Mouse (Mus musculus) neural tube, embryonic 15.5 days (tissue): Measurements from ENCODE around the gene Gm28053. TPM values are rescaled to one million over a fixed set of nuclear protein-coding genes. Genes with fewer than 3 reads are reported as not detected.

ENCODE experiments used
- ATAC-seq: fragments of 200-750 bp; cut with Nextera tagmentation; 2 replicates; pipeline ENCODE4 v1.8.0; 2017; ENCODE audit warnings: mild to moderate bottlenecking, moderate TSS enrichment, moderate library complexity; ENCODE audit not compliant: low FRiP score
- H3K27ac ChIP-seq: fragments of 300-500 bp; sonication (generic); replicated peaks from 2 replicates; pipeline ENCODE4 v1.5.1; 2015; ENCODE audit warnings: mild to moderate bottlenecking, inconsistent platforms
- H3K27me3 ChIP-seq: fragments of 300-500 bp; sonication (generic); replicated peaks from 2 replicates; pipeline ENCODE4 v1.6.1; 2015; ENCODE audit warnings: inconsistent platforms
- H3K36me3 ChIP-seq: fragments of 300-500 bp; sonication (generic); 2 replicates; pipeline ENCODE4 v1.6.1; 2015; ENCODE audit warnings: inconsistent platforms
- H3K4me1 ChIP-seq: fragments of 300-500 bp; sonication (generic); 2 replicates; pipeline ENCODE4 v1.6.1; 2015; ENCODE audit warnings: inconsistent platforms
- H3K4me2 ChIP-seq: fragments of 300-500 bp; sonication (generic); 2 replicates; pipeline ENCODE4 v1.6.1; 2015; ENCODE audit warnings: inconsistent platforms, mild to moderate bottlenecking, moderate library complexity
- H3K4me3 ChIP-seq: fragments of 300-500 bp; sonication (generic); replicated peaks from 2 replicates; pipeline ENCODE4 v1.5.1; 2015; ENCODE audit warnings: mild to moderate bottlenecking, inconsistent platforms
- H3K9ac ChIP-seq: fragments of 300-500 bp; sonication (generic); replicated peaks from 2 replicates; pipeline ENCODE4 v1.6.1; 2015; ENCODE audit warnings: mild to moderate bottlenecking, inconsistent platforms
- H3K9me3 ChIP-seq: fragments of 300-500 bp; sonication (generic); replicated peaks from 2 replicates; pipeline ENCODE4 v1.6.1; 2016; ENCODE audit warnings: inconsistent platforms
- WGBS: fragments of 180-500 bp; shearing (Covaris S2); methylation state at CpG from one replicate; pipeline ENCODE4 v1.1.7; 2015; ENCODE audit warnings: mixed read lengths; 5-methylcytosine and 5-hydroxymethylcytosine counted together
- polyA plus RNA-seq: library from polyadenylated mRNA; unstranded; fragments of >200 nt; fragmentation: Nextera tagmentation; extraction: Ambion mirVana; gene quantifications from 2 replicates; pipeline ENCODE4 v1.2.1, GENCODE M21; 2015

The Gm28053 gene
- polyA plus RNA-seq, 1 experiment from 2014 or later, result not detected

- Histone ChIP-seq H3K9me3 (no peaks in the 10 kb centered on the region), H3K4me2 (no peak within 1 kb of the TSS), H3K4me3 (no peak within 1 kb of the TSS; the same call in 1 of the 2 replicates), H3K36me3 (no peaks in the 10 kb centered on the region), H3K4me1 (peaks cover 15% of the 10 kb centered on the region), H3K9ac (no peak within 1 kb of the TSS; the same call in 1 of the 2 replicates), H3K27ac (0 out of 2 replicates have a peak within 1 kb of the TSS, but pooled peaks have one; percentile 33), H3K27me3 (peaks cover 20% of the 10 kb centered on the region; the same call in 1 of the 2 replicates)
- WGBS, result 55% methylated on average over 16 of the region's 16 CpGs
- ATAC-seq, result no peak
Observed at GRCm38 (mm10) chr6:48745959-48746889, 27.8 kb downstream of the Gm28053 start, which contains the start of gene Gimap5. Gene Gimap5 (plus strand): TSS chr6:48746197.

GRCm38 (mm10) chr6:48747091-48747966 is 28.9 kb downstream of the Gm28053 start:
- H3K9ac ChIP-seq, result no peak overlapping the region
- 78% methylated on average over 7 of the region's 7 CpGs for WGBS
- H3K9me3 ChIP-seq, result no peaks in the 10 kb centered on the region
- H3K27ac ChIP-seq, result no peak overlapping the region
- peaks cover 9% of the 10 kb centered on the region for H3K4me1 ChIP-seq
- H3K36me3 ChIP-seq, result no peaks in the 10 kb centered on the region
- H3K27me3 ChIP-seq, result peaks cover 9% of the 10 kb centered on the region; the same call in 1 of the 2 replicates
- no peak overlapping the region for H3K4me2 ChIP-seq
- ATAC-seq, result no peak
- H3K4me3 ChIP-seq, result no peak overlapping the region

GRCm38 (mm10) chr6:48763567-48764270 is 45.3 kb downstream of the Gm28053 start:
- WGBS, result 55% methylated on average over 7 of the region's 7 CpGs
- no peak; the same call in 1 of the 2 replicates for ATAC-seq
- no peaks in the 10 kb centered on the region for H3K27me3 ChIP-seq

GRCm38 (mm10) chr6:48764496-48764895 is 46.1 kb downstream of the Gm28053 start:
- H3K4me3 ChIP-seq, result no peak overlapping the region
- no peaks in the 10 kb centered on the region for H3K4me1 ChIP-seq
- H3K9ac ChIP-seq, result no peak overlapping the region
- WGBS, result 88% methylated on average over 10 of the region's 10 CpGs
- ATAC-seq, result no peak
- H3K36me3 ChIP-seq, result no peaks in the 10 kb centered on the region
- H3K27ac ChIP-seq, result no peak overlapping the region
- H3K27me3 ChIP-seq, result no peaks in the 10 kb centered on the region
- H3K9me3 ChIP-seq, result no peaks in the 10 kb centered on the region
- no peak overlapping the region for H3K4me2 ChIP-seq

More at GRCm38 (mm10) chr6:48763567-48764270, 45.3 kb downstream of the Gm28053 start:
- Histone ChIP-seq H3K36me3 (no peaks in the 10 kb centered on the region), H3K27ac (no peak overlapping the region), H3K4me1 (no peaks in the 10 kb centered on the region), H3K4me2 (no peak overlapping the region), H3K9ac (no peak overlapping the region), H3K9me3 (no peaks in the 10 kb centered on the region), H3K4me3 (no peak overlapping the region)

- no peak for ATAC-seq
- Histone ChIP-seq H3K36me3 (no peaks in the 10 kb centered on the region), H3K9me3 (no peaks in the 10 kb centered on the region), H3K27ac (no peak overlapping the region), H3K4me3 (no peak overlapping the region), H3K9ac (no peak overlapping the region), H3K27me3 (no peaks in the 10 kb centered on the region), H3K4me1 (peaks cover 5% of the 10 kb centered on the region; the same call in 1 of the 2 replicates), H3K4me2 (no peak overlapping the region)
- 79% methylated on average over 9 of the region's 9 CpGs for WGBS
Observed at GRCm38 (mm10) chr6:48768178-48768869, 49.9 kb downstream of the Gm28053 start.

- Histone ChIP-seq H3K27ac (no peak overlapping the region), H3K4me3 (no peak overlapping the region), H3K4me2 (no peak overlapping the region), H3K9me3 (no peaks in the 10 kb centered on the region), H3K4me1 (peaks cover 5% of the 10 kb centered on the region; the same call in 1 of the 2 replicates), H3K9ac (no peak overlapping the region), H3K27me3 (no peaks in the 10 kb centered on the region), H3K36me3 (no peaks in the 10 kb centered on the region)
- WGBS, result 93% methylated on average over 3 of the region's 3 CpGs
- no peak for ATAC-seq
Observed at GRCm38 (mm10) chr6:48768933-48769332, 50.5 kb downstream of the Gm28053 start.

- H3K27ac ChIP-seq, result no peak within 1 kb of the TSS
- H3K9ac ChIP-seq, result no peak within 1 kb of the TSS
- no peaks in the 10 kb centered on the region for H3K36me3 ChIP-seq
- no peaks in the 10 kb centered on the region for H3K9me3 ChIP-seq
- no peak within 1 kb of the TSS for H3K4me2 ChIP-seq
- no peaks in the 10 kb centered on the region for H3K27me3 ChIP-seq
- H3K4me3 ChIP-seq, result no peak within 1 kb of the TSS
- WGBS, result 92% methylated on average over 3 of the region's 3 CpGs
- H3K4me1 ChIP-seq, result peaks cover 5% of the 10 kb centered on the region; the same call in 1 of the 2 replicates
- ATAC-seq, result no peak
Observed at GRCm38 (mm10) chr6:48770696-48771095, 52.3 kb downstream of the Gm28053 start, which contains the start of gene Gimap3. Gene Gimap3 (minus strand): TSS chr6:48770851.

- peaks cover 5% of the 10 kb centered on the region; the same call in 1 of the 2 replicates for H3K4me1 ChIP-seq
- H3K9ac ChIP-seq, result no peak overlapping the region
- ATAC-seq, result peak; percentile 79; the same call in 1 of the 2 replicates
- H3K27ac ChIP-seq, result no peak overlapping the region
- no peaks in the 10 kb centered on the region for H3K36me3 ChIP-seq
- H3K4me2 ChIP-seq, result peak overlapping the region; percentile 17; the same call in 1 of the 2 replicates
- no peak overlapping the region for H3K4me3 ChIP-seq
- no peaks in the 10 kb centered on the region for H3K9me3 ChIP-seq
- WGBS, result 16% methylated on average over 8 of the region's 8 CpGs
- no peaks in the 10 kb centered on the region for H3K27me3 ChIP-seq
Observed at GRCm38 (mm10) chr6:48772030-48772429, 53.6 kb downstream of the Gm28053 start.

GRCm38 (mm10) chr6:48784406-48784805 is 66.0 kb downstream of the Gm28053 start:
- Histone ChIP-seq H3K27me3 (no peaks in the 10 kb centered on the region), H3K36me3 (no peaks in the 10 kb centered on the region), H3K4me3 (no peak overlapping the region), H3K4me1 (no peaks in the 10 kb centered on the region), H3K27ac (no peak overlapping the region), H3K4me2 (no peak overlapping the region), H3K9ac (no peak overlapping the region), H3K9me3 (no peaks in the 10 kb centered on the region)
- 87% methylated on average over 1 of the region's 1 CpGs for WGBS
- no peak for ATAC-seq

- 66% methylated on average over 1 of the region's 1 CpGs for WGBS
- Histone ChIP-seq H3K9ac (no peak overlapping the region), H3K27ac (no peak overlapping the region), H3K4me3 (no peak overlapping the region), H3K27me3 (no peaks in the 10 kb centered on the region), H3K9me3 (no peaks in the 10 kb centered on the region), H3K4me1 (no peaks in the 10 kb centered on the region), H3K4me2 (no peak overlapping the region), H3K36me3 (no peaks in the 10 kb centered on the region)
- ATAC-seq, result no peak
Observed at GRCm38 (mm10) chr6:48785189-48785588, 66.8 kb downstream of the Gm28053 start.
